8 mouse cellular contexts compared by ENCODE assay signal in the genomic region with DNA sequence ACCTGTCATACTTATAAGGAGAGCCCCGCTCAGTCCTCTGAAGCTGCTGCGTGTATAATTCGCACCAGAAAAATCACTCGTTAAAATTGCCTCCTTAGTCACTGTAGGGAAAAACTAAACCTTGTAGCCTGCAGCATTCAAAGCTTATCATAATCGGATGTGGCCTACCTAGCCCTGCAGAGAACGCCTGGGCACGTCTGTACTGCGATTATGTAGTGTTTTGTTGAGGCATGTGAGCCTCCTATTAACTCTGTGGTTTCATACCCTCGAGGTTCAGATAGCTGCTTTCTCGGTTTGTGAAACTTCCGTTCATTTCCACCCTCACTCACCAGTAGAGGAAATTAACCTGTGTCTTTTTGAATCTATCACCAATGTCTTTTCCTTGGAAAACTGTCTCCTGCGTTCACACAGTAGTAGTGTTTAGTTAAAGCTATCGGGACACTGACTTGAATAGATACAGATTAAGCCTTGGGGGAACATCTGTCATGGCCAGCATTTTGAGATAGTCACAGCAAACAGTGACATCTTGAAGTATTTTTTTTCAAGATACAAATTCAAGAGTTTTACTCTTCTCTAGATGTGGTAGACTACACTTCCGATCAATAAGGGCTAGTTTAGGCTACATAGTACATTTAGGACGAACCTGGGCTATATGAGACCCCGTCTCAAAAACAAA. TPM values are rescaled to one million over a fixed set of nuclear protein-coding genes. Genes with fewer than 3 reads are reported as not detected.
DNase-seq lines count a peak whose midpoint lies in the region; ATAC-seq and TF ChIP-seq lines count a peak whose summit lies in the region.

No protein-coding gene starts in this region.

- peaks cover 2 to 8% of the 10 kb centered on the region in 2 experiments; a peak in 1 of 4 replicates for H3K4me1 ChIP-seq in heart, embryonic 14.5 days (ENCODE audit: control insufficient read depth in 2 of 2, insufficient read depth in 2 of 2, low read length in 2 of 2)
- H3K4me1 ChIP-seq in embryonic fibroblast, embryonic 13.5 days (ENCODE audit: control insufficient read depth, insufficient read depth, low read length): peaks cover 4% of the 10 kb centered on the region
- H3K4me1 ChIP-seq in limb, embryonic 13.5 days: peaks cover 12% of the 10 kb centered on the region
- no peaks in the 10 kb centered on the region; the same call in 1 of the 2 replicates for H3K4me1 ChIP-seq in olfactory bulb, adult 2 months (ENCODE audit: control insufficient read depth, insufficient read depth, low read length)

- no peaks in the 10 kb centered on the region for H3K27me3 ChIP-seq in heart, embryonic 14.5 days (ENCODE audit: control insufficient read depth, insufficient read depth, low read length)
- H3K27me3 ChIP-seq in limb, embryonic 13.5 days: no peaks in the 10 kb centered on the region

- peak overlapping the region; percentile 98 for H3K9ac ChIP-seq in heart, embryonic 14.5 days (ENCODE audit: low read length)
- H3K9ac ChIP-seq in limb, embryonic 13.5 days: peak overlapping the region; percentile 99

- TF ChIP-seq POLR2A in embryonic fibroblast, embryonic 13.5 days (IDR thresholded peaks at IDR 0.05; ENCODE audit: low read depth, low read length): no peak; the same call in none of the 2 replicates
- no peak for TF ChIP-seq POLR2A in olfactory bulb, adult 2 months (IDR thresholded peaks at IDR 0.05; ENCODE audit: insufficient read depth, low read depth, low read length)

- H3K27ac ChIP-seq in heart, embryonic 14.5 days (replicated peaks in 1 of 2; ENCODE audit: control insufficient read depth in 1 of 2, insufficient read depth in 1 of 2, low read depth in 2 of 2, low read length in 2 of 2): peak overlapping the region; percentile 72 to 92
- peak overlapping the region; percentile 56 for H3K27ac ChIP-seq in embryonic fibroblast, embryonic 13.5 days (ENCODE audit: insufficient read depth, low read length)
- peak overlapping the region; percentile 89 for H3K27ac ChIP-seq in limb, embryonic 13.5 days
- 0 out of 2 replicates have a peak overlapping the region, but pooled peaks have one; percentile 85 for H3K27ac ChIP-seq in olfactory bulb, adult 2 months (ENCODE audit: insufficient read depth, low read depth, low read length)

- no peak for DNase-seq in heart, adult 18-20 months
- DNase-seq in CD4-positive helper T cell, adult 2 months (ENCODE audit: low read depth, low spot score): peak; percentile 76
- DNase-seq in thymus, adult 18-20 months: no peak
- DNase-seq in testis, postnatal 14 days (ENCODE audit: low spot score): no peak

- H3K4me3 ChIP-seq in heart, embryonic 14.5 days (ENCODE audit: control insufficient read depth in 1 of 2, insufficient read depth in 1 of 2, low read depth in 1 of 2, low read length in 2 of 2): peak overlapping the region; percentile 70 to 93
- H3K4me3 ChIP-seq in embryonic fibroblast, embryonic 13.5 days (ENCODE audit: insufficient read depth, low read length): peak overlapping the region; percentile 96
- H3K4me3 ChIP-seq in limb, embryonic 13.5 days: peak overlapping the region; percentile 95
- peak overlapping the region; percentile 97 for H3K4me3 ChIP-seq in olfactory bulb, adult 2 months (ENCODE audit: insufficient read depth, low read depth, low read length)

- 30% methylated on average over 16 of the region's 16 CpGs for WGBS in heart, embryonic 14.5 days
- WGBS in limb, embryonic 13.5 days: 33% methylated on average over 16 of the region's 16 CpGs
- 28% methylated on average over 16 of the region's 16 CpGs for WGBS in olfactory bulb, adult 2 months

- TF ChIP-seq CTCF in embryonic fibroblast, embryonic 13.5 days (IDR thresholded peaks at IDR 0.05; ENCODE audit: borderline replicate concordance, insufficient read depth, low read length): no peak
- TF ChIP-seq CTCF in olfactory bulb, adult 2 months (IDR thresholded peaks at IDR 0.05; ENCODE audit: insufficient read depth, low read depth, low read length): no peak

- no peaks in the 10 kb centered on the region for H3K9me3 ChIP-seq in heart, embryonic 14.5 days (ENCODE audit: control insufficient read depth, low read length)
- H3K9me3 ChIP-seq in limb, embryonic 13.5 days: no peaks in the 10 kb centered on the region

- H3K4me2 ChIP-seq in heart, embryonic 14.5 days (ENCODE audit: low read length): peak overlapping the region; percentile 75
- H3K4me2 ChIP-seq in limb, embryonic 13.5 days (replicated peaks): peak overlapping the region; percentile 89

- H3K36me3 ChIP-seq in heart, embryonic 14.5 days (ENCODE audit: control insufficient read depth, insufficient read depth, low read length): peaks cover 5% of the 10 kb centered on the region; the same call in 1 of the 2 replicates
- H3K36me3 ChIP-seq in limb, embryonic 13.5 days: peaks cover 7% of the 10 kb centered on the region; the same call in 1 of the 2 replicates

- no peak for ATAC-seq in heart, embryonic 14.5 days (ENCODE audit: insufficient number of reproducible peaks, insufficient read depth, low FRiP score, low read depth)
- no peak for ATAC-seq in limb, embryonic 13.5 days (ENCODE audit: low FRiP score, low read depth)

RNA-seq across cellular contexts. Expression of a gene that starts 0.8 kb away (rescaled TPM):
- 17.6 and 18.6 TPM in 2 replicates for polyA plus RNA-seq in heart, embryonic 14.5 days (2014; fragmentation: Nextera tagmentation; extraction: Ambion mirVana)
- 10 to 100 TPM; 15.6 to 18.1 TPM for total RNA-seq in heart, adult 18-20 months (2021)
- polyA plus RNA-seq in embryonic fibroblast, embryonic 13.5 days (2011; ENCODE audit: insufficient read length, low read depth, missing spikeins): 28.9 and 30.5 TPM in 2 replicates
- polyA plus RNA-seq in limb, embryonic 13.5 days (2015; fragmentation: Nextera tagmentation; extraction: Ambion mirVana): 45.9 and 46.2 TPM in 2 replicates
- not detected in 2 replicates for polyA plus RNA-seq in olfactory bulb, adult 2 months (2012; ENCODE audit: insufficient read depth, insufficient read length, low replicate concordance, missing spikeins)

RNA-seq across cellular contexts. Expression of a gene that starts 7.7 kb away (rescaled TPM):
- 1.1 and 1.2 TPM in 2 replicates for polyA plus RNA-seq in heart, embryonic 14.5 days (2014; fragmentation: Nextera tagmentation; extraction: Ambion mirVana)
- total RNA-seq in heart, adult 18-20 months (2021): 1 to 10 TPM in 1 of 2 experiments, under 1 TPM in 1; 0.77 to 1.0 TPM
- 1.1 and 1.2 TPM in 2 replicates for polyA plus RNA-seq in embryonic fibroblast, embryonic 13.5 days (2011; ENCODE audit: insufficient read length, low read depth, missing spikeins)
- polyA plus RNA-seq in limb, embryonic 13.5 days (2015; fragmentation: Nextera tagmentation; extraction: Ambion mirVana): 0.60 TPM in 1 of 2 replicates, not detected in the other
- not detected in 2 replicates for polyA plus RNA-seq in olfactory bulb, adult 2 months (2012; ENCODE audit: insufficient read depth, insufficient read length, low replicate concordance, missing spikeins)

RNA-seq across cellular contexts. Expression of a gene that starts 20.4 kb away (rescaled TPM):
- polyA plus RNA-seq in heart, embryonic 14.5 days (2014; fragmentation: Nextera tagmentation; extraction: Ambion mirVana): 24.0 and 27.7 TPM in 2 replicates
- 10 to 100 TPM; 23.0 to 25.7 TPM for total RNA-seq in heart, adult 18-20 months (2021)
- 45.5 and 51.8 TPM in 2 replicates for polyA plus RNA-seq in embryonic fibroblast, embryonic 13.5 days (2011; ENCODE audit: insufficient read length, low read depth, missing spikeins)
- polyA plus RNA-seq in limb, embryonic 13.5 days (2015; fragmentation: Nextera tagmentation; extraction: Ambion mirVana): 54.6 and 61.5 TPM in 2 replicates
- polyA plus RNA-seq in olfactory bulb, adult 2 months (2012; ENCODE audit: insufficient read depth, insufficient read length, low replicate concordance, missing spikeins): not detected in 2 replicates

RNA-seq across cellular contexts. Expression of a gene that starts 32.6 kb away (rescaled TPM):
- polyA plus RNA-seq in heart, embryonic 14.5 days (2014; fragmentation: Nextera tagmentation; extraction: Ambion mirVana): 0.43 and 1.1 TPM in 2 replicates
- total RNA-seq in heart, adult 18-20 months (2021): not detected
- not detected in 2 replicates for polyA plus RNA-seq in embryonic fibroblast, embryonic 13.5 days (2011; ENCODE audit: insufficient read length, low read depth, missing spikeins)
- 1.4 and 1.7 TPM in 2 replicates for polyA plus RNA-seq in limb, embryonic 13.5 days (2015; fragmentation: Nextera tagmentation; extraction: Ambion mirVana)
- not detected in 2 replicates for polyA plus RNA-seq in olfactory bulb, adult 2 months (2012; ENCODE audit: insufficient read depth, insufficient read length, low replicate concordance, missing spikeins)

RNA-seq across cellular contexts. Expression of a gene that starts 37.2 kb away (rescaled TPM):
- 73.7 and 74.2 TPM in 2 replicates for polyA plus RNA-seq in heart, embryonic 14.5 days (2014; fragmentation: Nextera tagmentation; extraction: Ambion mirVana)
- total RNA-seq in heart, adult 18-20 months (2021): 10 to 100 TPM; 72.5 to 92.1 TPM
- 27.1 and 30.5 TPM in 2 replicates for polyA plus RNA-seq in embryonic fibroblast, embryonic 13.5 days (2011; ENCODE audit: insufficient read length, low read depth, missing spikeins)
- 29.2 and 32.0 TPM in 2 replicates for polyA plus RNA-seq in limb, embryonic 13.5 days (2015; fragmentation: Nextera tagmentation; extraction: Ambion mirVana)
- not detected in 2 replicates for polyA plus RNA-seq in olfactory bulb, adult 2 months (2012; ENCODE audit: insufficient read depth, insufficient read length, low replicate concordance, missing spikeins)

Comparison
In these comparisons a context has a peak if more than half of its experiments do, and no peak if none do; other contexts are left out.
1. RNA of a gene that starts 0.8 kb away (polyA plus RNA-seq): 45.9 to 46.2 TPM in limb, embryonic 13.5 days, 28.9 to 30.5 TPM in embryonic fibroblast, embryonic 13.5 days and 17.6 to 18.6 TPM in heart, embryonic 14.5 days; not detected in olfactory bulb, adult 2 months; every median in the first group is over 10 times any median in the second.
2. Peak in every context shown above with its lines, with median percentiles within 50 percentile points of each other: H3K27ac ChIP-seq and H3K4me3 ChIP-seq.